Mouse (Mus musculus) stomach, postnatal 0 days (tissue): ENCODE data around the gene Gm6034. TPM values are rescaled to one million over a fixed set of nuclear protein-coding genes. Genes with fewer than 3 reads are reported as not detected.

Experiments used
- ATAC-seq: fragments of 200-750 bp; cut with Nextera tagmentation; 2 replicates; pipeline ENCODE4 v1.8.0; 2017; ENCODE audit not compliant: low FRiP score, low TSS enrichment
- DNase-seq: peaks from one replicate; pipeline ENCODE4 v3.0.0-alpha.2; 2016; ENCODE audit warnings: low spot score
- H3K27ac ChIP-seq: fragments of 300-500 bp; sonication (generic); replicated peaks from 2 replicates; pipeline ENCODE4 v1.5.1; 2014; ENCODE audit warnings: mild to moderate bottlenecking, control low read depth
- H3K27me3 ChIP-seq: fragments of 300-500 bp; sonication (generic); 2 replicates; pipeline ENCODE4 v1.6.1; 2014; ENCODE audit warnings: low read length; ENCODE audit not compliant: control insufficient read depth, insufficient read depth
- H3K36me3 ChIP-seq: fragments of 300-500 bp; sonication (generic); 2 replicates; pipeline ENCODE4 v1.6.1; 2014; ENCODE audit warnings: low read length, mixed read lengths; ENCODE audit not compliant: control insufficient read depth, insufficient read depth
- H3K4me1 ChIP-seq: fragments of 300-500 bp; sonication (generic); replicated peaks from 2 replicates; pipeline ENCODE4 v1.6.1; 2014; ENCODE audit warnings: antibody characterized with exemption; ENCODE audit not compliant: control insufficient read depth, insufficient read depth
- H3K4me2 ChIP-seq: fragments of 300-500 bp; sonication (generic); replicated peaks from 2 replicates; pipeline ENCODE4 v1.6.1; 2014; ENCODE audit warnings: low read depth, mild to moderate bottlenecking, control low read depth, moderate library complexity
- H3K4me3 ChIP-seq: fragments of 300-500 bp; sonication (generic); 2 replicates; pipeline ENCODE4 v1.5.1; 2014; ENCODE audit warnings: low read depth, low read length, control low read depth
- H3K9ac ChIP-seq: fragments of 300-500 bp; sonication (generic); 2 replicates; pipeline ENCODE4 v1.6.1; 2014; ENCODE audit warnings: mild to moderate bottlenecking, low read length, control low read depth, mixed read lengths
- H3K9me3 ChIP-seq: fragments of 300-500 bp; sonication (generic); 2 replicates; pipeline ENCODE4 v1.6.1; 2016; ENCODE audit warnings: low read length; ENCODE audit not compliant: control insufficient read depth
- CTCF ChIP-seq: IDR thresholded peaks from 2 replicates; pipeline ENCODE4 v1.5.1; 2016; ENCODE audit warnings: antibody characterized with exemption, low read depth, mild to moderate bottlenecking, moderate library complexity
- EP300 ChIP-seq: optimal IDR thresholded peaks from 2 replicates; pipeline ENCODE3; 2016; ENCODE audit warnings: antibody characterized with exemption
- WGBS: fragments of 180-500 bp; shearing (Covaris S2); extraction: QIAGEN DNeasy Blood & Tissue Kit; methylation state at CpG from one replicate; pipeline ENCODE4 v1.1.7; 2014; 5-methylcytosine and 5-hydroxymethylcytosine counted together
- polyA plus RNA-seq: library from polyadenylated mRNA; unstranded; fragments of >200 nt; fragmentation: Nextera tagmentation; extraction: Ambion mirVana; gene quantifications from 2 replicates; pipeline ENCODE4 v1.2.1, GENCODE M21; 2015

Gene Gm6034
- polyA plus RNA-seq, 1 experiment from 2014 or later, result not detected

- TF ChIP-seq CTCF, result no peak
- TF ChIP-seq EP300, result no peak
- Histone ChIP-seq H3K36me3 (peaks cover 2% of the 10 kb centered on the region; the same call in 1 of the 2 replicates), H3K27me3 (no peaks in the 10 kb centered on the region), H3K4me3 (no peak overlapping the region), H3K9me3 (no peaks in the 10 kb centered on the region), H3K4me1 (no peaks in the 10 kb centered on the region), H3K27ac (no peak overlapping the region), H3K4me2 (no peak overlapping the region), H3K9ac (no peak overlapping the region)
- 64% methylated on average over 3 of the region's 3 CpGs for WGBS
- DNase-seq (no peak), ATAC-seq (no peak)
Measured at GRCm38 (mm10) chr17:36019519-36019918, 23.2 kb upstream of the Gm6034 start.

- Histone ChIP-seq H3K9ac (no peak within 1 kb of the TSS), H3K9me3 (no peaks in the 10 kb centered on the region), H3K4me2 (peak within 1 kb of the TSS; percentile 38), H3K27me3 (no peaks in the 10 kb centered on the region), H3K4me1 (no peaks in the 10 kb centered on the region), H3K27ac (peak within 1 kb of the TSS; percentile 9), H3K36me3 (no peaks in the 10 kb centered on the region), H3K4me3 (no peak within 1 kb of the TSS; the same call in 1 of the 2 replicates)
- ATAC-seq (peak; percentile 72), DNase-seq (peak; percentile 60)
- TF ChIP-seq CTCF, result peak; percentile 50
- no peak for TF ChIP-seq EP300
- 29% methylated on average over 15 of the region's 15 CpGs for WGBS
Measured at GRCm38 (mm10) chr17:36020191-36021073, 22.3 kb upstream of the Gm6034 start, which contains the start of gene H2-T24. Gene H2-T24, minus strand, starts transcription at chr17:36020560.

- Histone ChIP-seq H3K9me3 (no peaks in the 10 kb centered on the region), H3K9ac (no peak overlapping the region), H3K36me3 (no peaks in the 10 kb centered on the region), H3K4me1 (no peaks in the 10 kb centered on the region), H3K4me3 (no peak overlapping the region), H3K27me3 (no peaks in the 10 kb centered on the region), H3K4me2 (no peak overlapping the region), H3K27ac (peak overlapping the region; percentile 9; the same call in 1 of the 2 replicates)
- ATAC-seq, result no peak
- no peak for TF ChIP-seq CTCF
- no peak for TF ChIP-seq EP300
- no peak for DNase-seq
- WGBS, result 97% methylated on average over 1 of the region's 1 CpGs
Measured at GRCm38 (mm10) chr17:36021309-36021708, 21.5 kb upstream of the Gm6034 start.

GRCm38 (mm10) chr17:36022098-36022497 lies 20.7 kb upstream of the Gm6034 start:
- no peaks in the 10 kb centered on the region for H3K9me3 ChIP-seq
- no peak overlapping the region for H3K9ac ChIP-seq
- DNase-seq (no peak), ATAC-seq (no peak)
- H3K4me1 ChIP-seq, result no peaks in the 10 kb centered on the region
- TF ChIP-seq EP300 (no peak), CTCF (no peak)
- H3K27me3 ChIP-seq, result no peaks in the 10 kb centered on the region
- WGBS, result 95% methylated on average over 9 of the region's 9 CpGs
- no peaks in the 10 kb centered on the region for H3K36me3 ChIP-seq
- H3K4me2 ChIP-seq, result no peak overlapping the region
- H3K4me3 ChIP-seq, result no peak overlapping the region
- no peak overlapping the region for H3K27ac ChIP-seq

GRCm38 (mm10) chr17:36022922-36023321 lies 19.8 kb upstream of the Gm6034 start:
- no peak for DNase-seq
- Histone ChIP-seq H3K4me2 (no peak overlapping the region), H3K27me3 (no peaks in the 10 kb centered on the region), H3K9ac (no peak overlapping the region), H3K4me3 (no peak overlapping the region), H3K27ac (no peak overlapping the region; the same call in 1 of the 2 replicates), H3K36me3 (no peaks in the 10 kb centered on the region), H3K9me3 (no peaks in the 10 kb centered on the region), H3K4me1 (no peaks in the 10 kb centered on the region)
- WGBS, result 86% methylated on average over 6 of the region's 6 CpGs
- ATAC-seq, result no peak
- TF ChIP-seq CTCF (no peak), EP300 (no peak)
